9 mouse cellular contexts compared by ENCODE assay signal in genomic region chr11:22965503-22965902, GRCm38 (mm10). TPM values are rescaled to one million over a fixed set of nuclear protein-coding genes. Genes with fewer than 3 reads are reported as not detected.
DNase-seq lines count a peak whose midpoint lies in the region; TF ChIP-seq lines count a peak whose summit lies in the region.
"Had no signal": no experiment of that assay in that cellular context is flagged by ENCODE, and none has a peak within 500 bp of the region (broad histone marks: within the 10 kb centered on the region; RNA-seq: fewer than 3 reads in every experiment).

No protein-coding gene starts in this region.

- no peak overlapping the region for H3K27ac ChIP-seq in thymus, adult 2 months (ENCODE audit: control insufficient read depth, insufficient read depth, low read length)
- H3K27ac ChIP-seq: neural tube, embryonic 13.5 days had no signal

- H3K4me1 ChIP-seq in thymus, adult 2 months (replicated peaks; ENCODE audit: control insufficient read depth, insufficient read depth, low read length), result no peaks in the 10 kb centered on the region
- H3K4me1 ChIP-seq: neural tube, embryonic 13.5 days had no signal

- WGBS in thymus, adult 2 months, result 91% methylated on average over 4 of the region's 4 CpGs

- TF ChIP-seq CTCF in thymus, adult 2 months (IDR thresholded peaks at IDR 0.05; ENCODE audit: borderline replicate concordance, control insufficient read depth, extremely low read depth, insufficient read depth, low read length, poor library complexity), result no peak

- H3K27me3 ChIP-seq in thymus, adult 2 months (ENCODE audit: control insufficient read depth, insufficient read depth, low read length), result no peaks in the 10 kb centered on the region
- H3K27me3 ChIP-seq: neural tube, embryonic 13.5 days had no signal

- H3K4me3 ChIP-seq in thymus, adult 2 months (ENCODE audit: control insufficient read depth, insufficient read depth, low read length), result no peak overlapping the region
- H3K4me3 ChIP-seq: neural tube, embryonic 13.5 days had no signal

- no peaks in the 10 kb centered on the region for H3K36me3 ChIP-seq in thymus, adult 2 months (ENCODE audit: control insufficient read depth, insufficient read depth, low read length)

- TF ChIP-seq POLR2A in thymus, adult 2 months (IDR thresholded peaks at IDR 0.05; ENCODE audit: control insufficient read depth, extremely low read depth, insufficient read depth, low read length, poor library complexity), result no peak

- DNase-seq in kidney, adult 11 months, result peak; percentile 3
- no peak for DNase-seq in kidney, adult 9 months
- peak; percentile 32 for DNase-seq in thymus, adult 2 months
- no peak for DNase-seq in thymus, postnatal 36 days
- DNase-seq in adrenal gland, adult 2 months, result peak; percentile 89
- no peak for DNase-seq in retina, embryonic 14.5 days (ENCODE audit: low spot score)
- no peak for DNase-seq in ovary, postnatal 10 days (ENCODE audit: low spot score)
- DNase-seq in spleen, adult 12 weeks (ENCODE audit: low spot score), result no peak

RNA-seq across cellular contexts. Expression of gene Zrsr1, which starts 6.3 kb away (rescaled TPM):
- polyA plus RNA-seq in thymus, adult 2 months (2012; rRNA removed), result 3.4 and 3.5 TPM in 2 replicates
- total RNA-seq in adrenal gland, adult 2 months (2021), result 10 to 100 TPM; 34.5 to 38.0 TPM
- 8.9 and 9.6 TPM in 2 replicates for polyA plus RNA-seq in adrenal gland, adult 2 months (2012; rRNA removed)

RNA-seq across cellular contexts. Expression of gene Gm28048, which starts 16.4 kb away (rescaled TPM):
- not detected in 2 replicates for polyA plus RNA-seq in thymus, adult 2 months (2012; rRNA removed)
- total RNA-seq in adrenal gland, adult 2 months (2021), result 10 to 100 TPM; 39.3 to 39.4 TPM
- not detected in 2 replicates for polyA plus RNA-seq in adrenal gland, adult 2 months (2012; rRNA removed)

RNA-seq across cellular contexts. Expression of gene Commd1, which starts 16.7 kb away (rescaled TPM):
- polyA plus RNA-seq in thymus, adult 2 months (2012; rRNA removed), result 12.2 and 13.0 TPM in 2 replicates
- 100 to 1,000 TPM in 1 of 2 experiments, 10 to 100 TPM in 1; 86.6 to 112 TPM for total RNA-seq in adrenal gland, adult 2 months (2021)
- polyA plus RNA-seq in adrenal gland, adult 2 months (2012; rRNA removed), result 3.9 and 4.2 TPM in 2 replicates

RNA-seq across cellular contexts. Expression of gene Cct4, which starts 24.8 kb away (rescaled TPM):
- 206 and 311 TPM in 2 replicates for polyA plus RNA-seq in thymus, adult 2 months (2012; rRNA removed)
- 100 to 1,000 TPM; 155 to 210 TPM for total RNA-seq in adrenal gland, adult 2 months (2021)
- polyA plus RNA-seq in adrenal gland, adult 2 months (2012; rRNA removed), result 353 and 361 TPM in 2 replicates

RNA-seq across cellular contexts. Expression of gene Fam161a, which starts 41.8 kb away (rescaled TPM):
- polyA plus RNA-seq in thymus, adult 2 months (2012; rRNA removed), result 0.17 and 0.66 TPM in 2 replicates
- total RNA-seq in adrenal gland, adult 2 months (2021), result 10 to 100 TPM; 18.3 to 30.5 TPM
- 0.54 and 0.91 TPM in 2 replicates for polyA plus RNA-seq in adrenal gland, adult 2 months (2012; rRNA removed)

Comparison
In these comparisons a context has a peak if more than half of its experiments do, and no peak if none do; other contexts are left out.
1. DNase-seq: peak in kidney, adult 11 months (single experiment), thymus, adult 2 months (single experiment) and adrenal gland, adult 2 months (single experiment); none in kidney, adult 9 months (single experiment), thymus, postnatal 36 days (0 of 2), retina, embryonic 14.5 days (single experiment), ovary, postnatal 10 days (single experiment) and spleen, adult 12 weeks (single experiment).